Mouse (Mus musculus) liver, embryonic 13.5 days (tissue): ENCODE data around the gene Zbtb7a. TPM values are rescaled to one million over a fixed set of nuclear protein-coding genes. Genes with fewer than 3 reads are reported as not detected.
"Not testable (repeated sequence)": the region's sequence is repeated elsewhere in the genome, so short reads cannot be mapped to it uniquely, and the experiment has no call there.

Source experiments
- ATAC-seq: fragments of 200-750 bp; cut with Nextera tagmentation; 2 replicates; pipeline ENCODE4 v1.8.0; 2017; ENCODE audit warnings: low read depth, mild to moderate bottlenecking, moderate number of reproducible peaks, moderate library complexity
- DNase-seq: peaks from one replicate; pipeline ENCODE4 v3.0.0; 2022
- H3K27ac ChIP-seq: fragments of 300-500 bp; sonication (generic); 2 replicates; pipeline ENCODE4 v1.5.1; 2015; ENCODE audit warnings: moderate library complexity, mild to moderate bottlenecking, inconsistent platforms
- H3K27me3 ChIP-seq: fragments of 300-500 bp; sonication (generic); 2 replicates; pipeline ENCODE4 v1.6.1; 2015; ENCODE audit warnings: mild to moderate bottlenecking, inconsistent platforms
- H3K36me3 ChIP-seq: fragments of 300-500 bp; sonication (generic); 2 replicates; pipeline ENCODE4 v1.6.1; 2015; ENCODE audit warnings: mild to moderate bottlenecking, inconsistent platforms
- H3K4me1 ChIP-seq: fragments of 300-500 bp; sonication (generic); replicated peaks from 2 replicates; pipeline ENCODE4 v1.6.1; 2015; ENCODE audit warnings: inconsistent platforms
- H3K4me2 ChIP-seq: fragments of 300-500 bp; sonication (generic); 2 replicates; pipeline ENCODE4 v1.6.1; 2015; ENCODE audit warnings: inconsistent platforms, mild to moderate bottlenecking, moderate library complexity
- H3K4me3 ChIP-seq: fragments of 300-500 bp; sonication (generic); replicated peaks from 2 replicates; pipeline ENCODE4 v1.5.1; 2015; ENCODE audit warnings: mild to moderate bottlenecking, inconsistent platforms
- H3K9ac ChIP-seq: fragments of 300-500 bp; sonication (generic); 2 replicates; pipeline ENCODE4 v1.6.1; 2015; ENCODE audit warnings: mild to moderate bottlenecking, inconsistent platforms
- H3K9me3 ChIP-seq: fragments of 300-500 bp; sonication (generic); replicated peaks from 2 replicates; pipeline ENCODE4 v1.6.1; 2016; ENCODE audit warnings: inconsistent platforms
- WGBS: fragments of 180-500 bp; shearing (Covaris S2); methylation state at CpG from one replicate; pipeline ENCODE4 v1.1.7; 2015; ENCODE audit not compliant: insufficient replicate concordance; 5-methylcytosine and 5-hydroxymethylcytosine counted together
- polyA plus RNA-seq: library from polyadenylated mRNA; unstranded; fragments of >200 nt; fragmentation: Nextera tagmentation; extraction: Ambion mirVana; gene quantifications from 2 replicates; pipeline ENCODE4 v1.2.1, GENCODE M21; 2015

The Zbtb7a gene
- polyA plus RNA-seq, 1 experiment from 2014 or later, result 49.6 TPM

GRCm38 (mm10) chr10:81173132-81173531 is 38.1 kb downstream of the Zbtb7a start:
- DNase-seq (peak; percentile 73), ATAC-seq (peak; percentile 28)
- Histone ChIP-seq H3K4me3 (peak overlapping the region; percentile 25), H3K4me2 (peak overlapping the region; percentile 47), H3K27me3 (no peaks in the 10 kb centered on the region), H3K9me3 (no peaks in the 10 kb centered on the region), H3K4me1 (peaks cover 59% of the 10 kb centered on the region), H3K27ac (peak overlapping the region; percentile 75), H3K36me3 (peaks cover 12% of the 10 kb centered on the region), H3K9ac (peak overlapping the region; percentile 60)
- whole genome bisulfite sequencing, result 5% methylated on average over 21 of the region's 21 CpGs

GRCm38 (mm10) chr10:81174617-81175344 is 39.8 kb downstream of the Zbtb7a start:
- WGBS, result 10% methylated on average over 29 of the region's 29 CpGs
- Histone ChIP-seq H3K36me3 (peaks cover 29% of the 10 kb centered on the region), H3K27me3 (no peaks in the 10 kb centered on the region), H3K4me1 (peaks cover 66% of the 10 kb centered on the region), H3K4me2 (peak overlapping the region; percentile 68), H3K27ac (peak overlapping the region; percentile 83), H3K9me3 (no peaks in the 10 kb centered on the region), H3K4me3 (peak overlapping the region; percentile 17), H3K9ac (peak overlapping the region; percentile 100)
- DNase-seq (peak; percentile 77), ATAC-seq (peak; percentile 25)

- H3K27me3 ChIP-seq, H3K9me3 ChIP-seq, ATAC-seq, DNase-seq: not testable (repeated sequence)
- peaks cover 70% of the 10 kb centered on the region for H3K4me1 ChIP-seq
- peak overlapping the region; percentile 100 for H3K9ac ChIP-seq
- H3K4me2 ChIP-seq, result peak overlapping the region; percentile 68
- peak overlapping the region; percentile 17 for H3K4me3 ChIP-seq
- peak overlapping the region; percentile 83 for H3K27ac ChIP-seq
- H3K36me3 ChIP-seq, result peaks cover 34% of the 10 kb centered on the region
- WGBS, result 14% methylated on average over 4 of the region's 4 CpGs
Measured at GRCm38 (mm10) chr10:81175345-81175701, 40.3 kb downstream of the Zbtb7a start.

- H3K4me1 ChIP-seq, result peaks cover 75% of the 10 kb centered on the region
- peak overlapping the region; percentile 83 for H3K27ac ChIP-seq
- H3K4me3 ChIP-seq, result peak overlapping the region; percentile 98
- H3K4me2 ChIP-seq, result peak overlapping the region; percentile 68
- H3K9ac ChIP-seq, result peak overlapping the region; percentile 100
- 12% methylated on average over 13 of the region's 13 CpGs for WGBS
- H3K27me3 ChIP-seq, result no peaks in the 10 kb centered on the region
- DNase-seq (no peak), ATAC-seq (no peak)
- peaks cover 41% of the 10 kb centered on the region for H3K36me3 ChIP-seq
- no peaks in the 10 kb centered on the region for H3K9me3 ChIP-seq
Measured at GRCm38 (mm10) chr10:81175936-81176465, 41.0 kb downstream of the Zbtb7a start.

GRCm38 (mm10) chr10:81176466-81177271 is 41.6 kb downstream of the Zbtb7a start, which contains the start of gene Eef2:
Eef2 (plus strand) TSS chr10:81176631.
- Histone ChIP-seq H3K27me3 (no peaks in the 10 kb centered on the region), H3K4me1 (peaks cover 81% of the 10 kb centered on the region)

GRCm38 (mm10) chr10:81177491-81177925 is 42.5 kb downstream of the Zbtb7a start:
- DNase-seq (no peak), ATAC-seq (no peak)
- Histone ChIP-seq H3K9ac (peak overlapping the region; percentile 100), H3K27me3 (no peaks in the 10 kb centered on the region), H3K4me2 (peak overlapping the region; percentile 84), H3K27ac (peak overlapping the region; percentile 95), H3K4me1 (peaks cover 88% of the 10 kb centered on the region), H3K36me3 (peaks cover 56% of the 10 kb centered on the region), H3K9me3 (no peaks in the 10 kb centered on the region), H3K4me3 (peak overlapping the region; percentile 98)
- 4% methylated on average over 16 of the region's 16 CpGs for WGBS

More at GRCm38 (mm10) chr10:81176466-81177271, 41.6 kb downstream of the Zbtb7a start, which contains the start of gene Eef2:
- WGBS, result under 1% methylated on average over 77 of the region's 77 CpGs
- Histone ChIP-seq H3K36me3 (peaks cover 48% of the 10 kb centered on the region), H3K4me3 (peak within 1 kb of the TSS; percentile 98), H3K9me3 (no peaks in the 10 kb centered on the region), H3K4me2 (peak within 1 kb of the TSS; percentile 84), H3K9ac (peak within 1 kb of the TSS; percentile 100), H3K27ac (peak within 1 kb of the TSS; percentile 95)
- DNase-seq, result peak; percentile 96
- peak; percentile 78 for ATAC-seq

GRCm38 (mm10) chr10:81177958-81178712 is 43.1 kb downstream of the Zbtb7a start:
- Histone ChIP-seq H3K4me3 (peak overlapping the region; percentile 98), H3K4me1 (peaks cover 83% of the 10 kb centered on the region), H3K9ac (peak overlapping the region; percentile 100), H3K4me2 (peak overlapping the region; percentile 84), H3K27me3 (no peaks in the 10 kb centered on the region), H3K9me3 (no peaks in the 10 kb centered on the region), H3K27ac (peak overlapping the region; percentile 95), H3K36me3 (peaks cover 57% of the 10 kb centered on the region)
- DNase-seq (no peak), ATAC-seq (no peak)
- 48% methylated on average over 14 of the region's 14 CpGs for WGBS

- Histone ChIP-seq H3K9ac (peak overlapping the region; percentile 100), H3K27ac (peak overlapping the region; percentile 95), H3K9me3 (no peaks in the 10 kb centered on the region), H3K4me3 (peak overlapping the region; percentile 98), H3K4me1 (peaks cover 81% of the 10 kb centered on the region), H3K27me3 (no peaks in the 10 kb centered on the region), H3K4me2 (peak overlapping the region; percentile 84), H3K36me3 (peaks cover 57% of the 10 kb centered on the region)
- no peak for DNase-seq
- WGBS, result 90% methylated on average over 11 of the region's 11 CpGs
- no peak for ATAC-seq
Measured at GRCm38 (mm10) chr10:81178927-81179326, 43.9 kb downstream of the Zbtb7a start.

GRCm38 (mm10) chr10:81179451-81180342 is 44.7 kb downstream of the Zbtb7a start:
- 90% methylated on average over 32 of the region's 32 CpGs for WGBS
- H3K4me2 ChIP-seq, result peak overlapping the region; percentile 84; the same call in 1 of the 2 replicates
- H3K4me3 ChIP-seq, result peak overlapping the region; percentile 98; the same call in 1 of the 2 replicates
- DNase-seq, result no peak
- peak overlapping the region; percentile 95 for H3K27ac ChIP-seq
- H3K36me3 ChIP-seq, result peaks cover 65% of the 10 kb centered on the region
- no peaks in the 10 kb centered on the region for H3K27me3 ChIP-seq
- H3K4me1 ChIP-seq, result peaks cover 81% of the 10 kb centered on the region
- peak overlapping the region; percentile 100; the same call in 1 of the 2 replicates for H3K9ac ChIP-seq
- ATAC-seq, result no peak
- no peaks in the 10 kb centered on the region for H3K9me3 ChIP-seq

GRCm38 (mm10) chr10:81180946-81181345 is 45.9 kb downstream of the Zbtb7a start:
- no peak for ATAC-seq
- 87% methylated on average over 13 of the region's 13 CpGs for WGBS

More at GRCm38 (mm10) chr10:81180946-81181345, 45.9 kb downstream of the Zbtb7a start:
- no peak for DNase-seq
- Histone ChIP-seq H3K9ac (no peak overlapping the region; the same call in 1 of the 2 replicates), H3K4me2 (no peak overlapping the region), H3K27me3 (no peaks in the 10 kb centered on the region), H3K9me3 (no peaks in the 10 kb centered on the region), H3K4me1 (peaks cover 75% of the 10 kb centered on the region), H3K36me3 (peaks cover 76% of the 10 kb centered on the region), H3K27ac (peak overlapping the region; percentile 62; the same call in 1 of the 2 replicates), H3K4me3 (no peak overlapping the region)
